ENCODE assay signal across 19 mouse cellular contexts in the genomic region with DNA sequence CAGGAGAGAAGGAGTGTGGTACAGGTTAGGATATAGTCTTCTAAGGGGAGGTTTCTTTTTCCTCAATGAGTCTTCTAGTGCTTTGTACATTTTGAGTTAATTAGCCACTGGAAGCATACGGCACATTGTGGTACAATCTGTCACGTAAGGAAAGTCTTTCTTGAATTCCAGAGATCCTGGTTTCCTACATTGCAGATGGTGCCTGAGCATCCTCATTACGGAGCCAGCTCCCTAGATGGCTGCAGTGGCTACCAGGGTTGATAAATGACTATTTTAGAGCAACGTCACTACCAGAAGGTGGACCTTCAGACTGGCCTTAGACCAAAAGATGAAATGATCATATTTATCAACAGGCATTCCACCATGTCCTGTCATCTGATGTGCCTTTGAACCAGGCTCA.
"Had no signal": no experiment of that assay in that cellular context is flagged by ENCODE, and none has a peak within 500 bp of the region (broad histone marks: within the 10 kb centered on the region; RNA-seq: fewer than 3 reads in every experiment).

No protein-coding gene starts in this region.

- H3K9ac ChIP-seq: kidney, embryonic 15.5 days; limb, embryonic 13.5 days; liver, embryonic 12.5 days; liver, embryonic 15.5 days; midbrain, embryonic 12.5 days; midbrain, embryonic 15.5 days; neural tube, embryonic 13.5 days had no signal

- H3K4me2 ChIP-seq: kidney, embryonic 15.5 days; limb, embryonic 13.5 days; liver, embryonic 12.5 days; liver, embryonic 15.5 days; midbrain, embryonic 12.5 days; midbrain, embryonic 15.5 days; neural tube, embryonic 13.5 days had no signal

- H3K4me3 ChIP-seq: kidney, embryonic 15.5 days; limb, embryonic 10.5 days; limb, embryonic 13.5 days; liver, embryonic 12.5 days; liver, embryonic 15.5 days; midbrain, embryonic 12.5 days; midbrain, embryonic 15.5 days; myocyte; neural tube, embryonic 13.5 days had no signal

- H3K36me3 ChIP-seq: kidney, embryonic 15.5 days; limb, embryonic 10.5 days; limb, embryonic 13.5 days; liver, embryonic 12.5 days; liver, embryonic 15.5 days; midbrain, embryonic 12.5 days; midbrain, embryonic 15.5 days; neural tube, embryonic 13.5 days had no signal

- H3K27me3 ChIP-seq: kidney, embryonic 15.5 days; limb, embryonic 13.5 days; liver, embryonic 12.5 days; liver, embryonic 15.5 days; midbrain, embryonic 12.5 days; midbrain, embryonic 15.5 days; neural tube, embryonic 13.5 days had no signal

- DNase-seq: kidney, adult 11 months; kidney, adult 8-10 months; kidney, postnatal 10 days; kidney, postnatal 36 days; liver; lung, adult 18-20 months; lung, postnatal 14 days; lung, postnatal 4 days; thymus, adult 18-20 months; thymus, postnatal 36 days had no signal

- H3K9me3 ChIP-seq: kidney, embryonic 15.5 days; limb, embryonic 10.5 days; limb, embryonic 13.5 days; liver, embryonic 12.5 days; liver, embryonic 15.5 days; midbrain, embryonic 12.5 days; midbrain, embryonic 15.5 days; neural tube, embryonic 13.5 days had no signal

- ATAC-seq: liver, embryonic 12.5 days; midbrain, embryonic 15.5 days had no signal

- H3K27ac ChIP-seq: kidney, embryonic 15.5 days; limb, embryonic 10.5 days; limb, embryonic 13.5 days; liver, embryonic 12.5 days; liver, embryonic 15.5 days; midbrain, embryonic 12.5 days; midbrain, embryonic 15.5 days; neural tube, embryonic 13.5 days had no signal

- H3K4me1 ChIP-seq: kidney, embryonic 15.5 days; limb, embryonic 13.5 days; liver, embryonic 12.5 days; liver, embryonic 15.5 days had no signal
